Mouse (Mus musculus): Measurements from ENCODE around the gene Cfdp1.
"Not testable (repeated sequence)": the region's sequence is repeated elsewhere in the genome, so short reads cannot be mapped to it uniquely, and the experiment has no call there.

Gene Cfdp1

DNA sequence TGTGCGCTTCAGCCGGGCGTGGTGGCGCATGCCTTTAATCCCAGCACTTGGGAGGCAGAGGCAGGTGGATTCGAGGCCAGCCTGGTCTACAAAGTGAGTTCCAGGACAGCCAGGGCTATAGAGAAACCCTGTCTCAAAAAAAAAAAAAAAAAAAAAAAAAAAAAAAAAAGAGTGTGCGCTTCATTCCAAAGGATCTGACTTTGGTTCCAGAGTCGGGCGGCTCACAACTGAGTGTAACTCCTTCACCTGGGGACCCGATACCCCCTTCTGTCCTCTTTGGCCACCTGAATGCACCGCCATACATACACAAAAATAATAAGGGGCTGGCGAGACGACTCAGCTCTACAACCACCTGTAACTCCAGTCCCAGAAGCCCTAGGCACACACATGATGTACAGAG, 872 bp downstream of the Cfdp1 start:
- DNase-seq = not testable (repeated sequence)

DNA sequence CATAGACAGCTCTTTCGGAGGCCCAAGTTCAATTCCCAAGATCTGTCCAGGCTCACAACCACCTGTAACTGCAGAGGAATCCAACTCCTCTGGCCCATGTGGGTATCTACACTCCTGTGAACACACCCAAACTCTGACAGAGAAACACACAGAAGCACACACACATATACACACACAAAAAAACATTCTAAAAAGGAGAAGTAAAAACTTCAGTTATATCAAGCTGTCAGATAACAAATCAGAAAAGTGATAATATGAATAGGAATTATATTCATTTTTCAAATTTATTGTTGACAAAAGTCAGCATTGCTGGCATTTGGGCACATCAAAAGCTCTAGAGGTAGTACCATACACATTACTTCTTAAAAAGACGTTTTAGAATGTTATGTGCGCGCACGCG, 7.3 kb downstream of the Cfdp1 start:
- DNase-seq = no peak

DNA sequence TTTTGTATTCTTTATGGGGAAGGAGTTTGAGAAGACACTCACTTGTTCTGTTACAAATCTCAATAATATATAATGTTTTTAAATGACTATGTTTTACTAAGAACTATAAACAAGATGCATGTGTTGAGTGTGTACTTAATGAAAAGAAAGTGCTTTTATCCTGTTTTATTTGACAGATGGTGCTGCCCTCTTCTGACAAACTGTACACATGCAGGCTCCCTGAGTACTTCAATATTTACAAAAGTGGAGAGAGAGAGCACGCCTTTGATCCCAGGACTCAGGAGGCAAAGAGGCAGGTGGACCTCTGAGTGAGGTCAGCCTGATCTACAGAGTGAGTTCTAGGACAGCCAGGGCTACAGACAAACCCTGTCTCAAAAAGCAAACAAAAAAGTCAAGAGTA, 18.6 kb downstream of the Cfdp1 start:
- peak in 1 of 2 experiments; percentile 24 for DNase-seq

DNA sequence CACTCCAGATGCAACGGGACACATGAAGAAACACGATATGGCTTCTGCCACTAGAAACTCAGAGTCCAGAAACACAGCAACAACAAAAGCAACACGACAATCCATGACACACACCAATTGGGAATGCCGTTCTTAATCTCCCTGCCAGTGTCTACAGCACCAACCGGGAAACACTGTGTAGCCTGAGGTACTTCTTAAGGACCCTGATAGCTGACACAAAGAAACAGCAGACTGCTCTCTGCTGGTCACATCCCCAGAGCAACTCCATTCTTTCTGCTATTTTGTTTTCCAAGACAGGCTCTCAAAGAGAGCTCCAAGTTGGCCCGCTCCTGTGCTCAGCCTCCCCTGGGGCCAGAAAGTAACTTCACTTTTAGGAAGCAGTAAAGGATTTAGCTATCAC, 20.1 kb downstream of the Cfdp1 start:
- DNase-seq = no peak

DNA sequence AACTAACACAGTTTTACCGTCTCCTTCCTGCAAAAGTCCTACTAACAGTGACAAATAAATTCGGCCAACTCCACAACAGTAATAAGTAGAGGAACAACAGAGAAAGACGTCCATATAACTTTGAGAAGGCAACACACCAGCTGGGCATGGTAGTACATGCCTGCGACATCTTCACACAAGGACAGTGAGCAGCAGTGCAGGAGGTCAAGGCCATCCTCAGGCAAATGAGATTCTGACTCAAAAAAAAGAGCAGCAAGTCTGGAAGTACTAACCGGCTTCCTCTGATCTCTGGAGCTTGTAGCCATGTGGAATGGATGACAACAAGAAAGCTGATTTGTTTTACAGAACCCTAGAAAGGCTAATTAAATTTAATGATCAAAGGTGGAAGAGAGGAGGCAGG, 21.1 kb downstream of the Cfdp1 start:
- no peak for DNase-seq

DNA sequence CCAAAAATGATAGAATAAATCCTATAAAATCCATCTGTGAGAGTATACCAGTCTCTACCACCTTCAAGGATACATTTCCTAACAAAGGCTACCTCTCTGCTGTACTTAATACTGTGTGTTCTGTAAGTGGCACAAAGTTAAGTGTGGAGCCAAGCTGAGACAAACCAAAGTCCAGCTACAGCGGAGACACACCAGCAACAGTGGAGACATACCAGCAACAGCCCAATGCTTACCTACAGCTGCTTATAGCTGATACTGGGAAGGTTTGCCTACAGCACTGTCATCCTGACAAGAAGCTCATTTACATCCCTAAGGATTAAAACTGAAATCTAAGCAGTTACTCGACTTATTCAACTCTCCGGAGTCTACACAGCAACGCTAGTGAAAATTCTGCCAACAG, 22.1 kb downstream of the Cfdp1 start:
- no peak for DNase-seq

DNA sequence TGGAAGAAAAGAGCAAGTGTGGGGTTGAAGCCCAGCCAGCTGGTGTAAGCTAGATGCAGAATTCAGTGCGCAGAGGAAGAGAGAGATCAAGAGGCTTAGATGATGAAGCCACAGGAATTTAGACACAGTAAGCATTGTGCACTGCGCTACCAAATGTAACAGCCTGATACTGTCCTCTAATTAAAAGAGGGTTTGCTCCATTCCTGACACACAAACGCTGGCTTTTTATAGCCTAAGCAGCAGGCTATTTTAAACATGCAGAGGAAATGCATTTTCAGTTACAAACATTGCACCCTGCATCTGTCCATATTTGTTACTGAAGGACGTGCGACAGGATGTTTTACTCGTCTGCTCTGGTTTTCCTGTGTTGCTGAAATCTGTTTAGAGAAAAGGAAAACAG, 25.5 kb downstream of the Cfdp1 start:
- peak in 1 of 2 experiments; percentile 22 for DNase-seq

DNA sequence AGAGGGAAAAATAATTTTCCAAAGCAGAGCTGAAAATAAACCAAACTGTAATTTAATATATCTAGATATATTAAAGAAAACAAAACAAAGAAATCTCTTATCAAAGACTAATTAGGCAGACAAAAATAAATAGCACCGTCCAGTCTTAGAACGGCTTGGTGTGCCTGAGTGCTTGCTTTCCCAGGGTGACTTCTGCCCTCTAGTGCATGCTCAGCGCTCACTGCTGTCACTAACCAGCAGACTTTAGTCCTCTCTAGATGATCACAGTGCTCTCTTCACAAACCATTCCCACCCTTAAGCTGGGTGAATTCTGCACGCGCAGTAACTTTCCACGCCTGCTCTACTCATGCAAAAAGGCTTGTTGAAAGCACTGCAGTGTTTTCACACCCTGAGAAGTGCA, 28.9 kb downstream of the Cfdp1 start:
- DNase-seq = peak; percentile 47 to 49

DNA sequence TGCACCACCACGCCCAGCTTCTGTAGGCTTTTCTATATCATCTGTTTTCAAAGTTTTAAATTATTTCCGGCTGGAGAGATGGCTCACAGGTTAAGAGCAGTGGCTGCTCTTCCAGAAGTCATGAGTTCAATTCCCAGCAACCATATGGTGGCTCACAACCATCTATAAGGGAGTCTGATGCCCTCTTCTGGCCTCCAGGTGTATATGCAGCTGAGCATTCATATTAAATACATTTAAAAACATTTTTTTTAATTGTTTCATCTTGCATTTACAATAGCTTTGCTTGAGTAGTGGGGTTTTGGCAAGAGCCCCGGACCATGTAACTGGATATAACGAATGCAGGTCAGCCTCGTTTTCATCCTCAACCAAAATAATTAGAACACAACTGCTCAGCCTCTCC, 29.8 kb downstream of the Cfdp1 start:
- no peak for DNase-seq

DNA sequence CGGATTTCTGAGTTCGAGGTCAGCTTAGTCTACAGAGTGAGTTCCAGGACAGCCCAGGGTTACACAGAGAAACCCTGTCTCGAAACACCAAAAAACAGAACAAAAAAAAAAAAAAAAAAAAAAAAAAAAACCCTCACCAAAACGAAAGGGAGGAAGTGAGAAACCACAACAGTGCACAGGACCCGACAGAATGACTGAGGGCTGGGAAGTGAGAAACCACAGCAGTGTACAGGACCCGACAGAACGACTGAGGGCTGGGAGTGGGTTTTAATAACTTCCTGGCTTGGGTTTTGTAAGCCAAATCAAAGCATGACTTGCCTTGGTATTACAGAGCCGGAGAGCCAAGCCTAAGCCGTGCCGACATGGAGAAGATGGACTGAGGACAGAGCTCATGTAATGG, 32.9 kb downstream of the Cfdp1 start:
- peak; percentile 41 to 54 for DNase-seq

DNA sequence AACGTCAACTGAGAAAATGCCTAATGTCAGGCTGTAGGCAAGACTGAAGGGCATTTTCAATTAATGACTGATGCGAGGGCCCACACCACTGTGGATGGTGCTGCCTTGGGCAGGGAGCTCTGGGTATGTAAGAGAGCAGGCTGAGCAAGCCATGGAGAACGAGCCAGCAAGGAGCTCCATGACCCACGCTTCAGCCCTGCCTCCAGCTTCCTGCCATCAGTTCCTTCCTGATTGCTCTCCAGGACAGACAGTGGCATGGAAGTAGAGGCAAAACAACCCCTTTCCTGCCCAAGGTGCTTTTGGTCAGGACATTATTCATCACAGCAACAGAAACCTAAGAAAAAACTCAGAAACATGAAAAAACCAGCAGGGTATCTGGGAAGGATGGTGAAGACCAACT, 33.4 kb downstream of the Cfdp1 start:
- DNase-seq = peak in 1 of 2 experiments; percentile 49

DNA sequence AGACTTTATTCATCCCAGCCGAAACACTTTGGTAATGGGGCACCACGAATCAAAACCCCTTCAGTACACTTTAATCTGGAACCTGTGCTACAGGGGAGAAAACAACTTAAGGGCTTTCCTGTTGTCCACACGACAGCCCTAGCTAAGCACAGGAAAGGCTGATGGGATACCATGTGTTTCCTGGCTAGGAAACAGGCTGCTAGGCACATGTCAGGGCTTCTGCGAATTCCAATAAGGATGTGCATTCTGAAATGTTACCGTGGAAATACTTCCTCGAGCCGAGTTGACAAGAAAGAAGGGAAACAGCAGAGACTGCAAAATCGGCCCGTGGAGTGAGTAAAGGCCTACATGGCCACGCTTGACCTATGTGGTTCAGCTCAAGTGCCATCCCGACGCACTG, 34.1 kb downstream of the Cfdp1 start:
- DNase-seq = peak; percentile 19 to 31

DNA sequence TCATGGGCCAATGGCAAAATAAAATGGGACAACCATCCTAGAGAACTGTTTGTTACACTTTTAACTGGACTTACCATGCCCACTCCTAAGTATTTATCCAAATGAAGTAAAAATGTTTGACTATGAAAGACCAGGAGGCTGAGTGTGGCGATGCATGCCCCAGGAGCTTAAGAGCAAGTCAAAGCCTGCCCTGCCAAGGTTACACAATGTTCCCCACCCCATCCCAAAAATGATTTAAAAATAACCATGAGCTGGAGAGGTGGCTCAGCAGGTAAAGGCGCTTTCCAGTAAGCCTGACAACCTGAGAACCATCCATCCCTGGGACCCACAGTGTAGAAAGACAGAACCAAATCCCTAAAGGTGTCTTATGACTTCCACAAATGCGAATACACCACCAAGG, 35.5 kb downstream of the Cfdp1 start:
- DNase-seq = no peak

DNA sequence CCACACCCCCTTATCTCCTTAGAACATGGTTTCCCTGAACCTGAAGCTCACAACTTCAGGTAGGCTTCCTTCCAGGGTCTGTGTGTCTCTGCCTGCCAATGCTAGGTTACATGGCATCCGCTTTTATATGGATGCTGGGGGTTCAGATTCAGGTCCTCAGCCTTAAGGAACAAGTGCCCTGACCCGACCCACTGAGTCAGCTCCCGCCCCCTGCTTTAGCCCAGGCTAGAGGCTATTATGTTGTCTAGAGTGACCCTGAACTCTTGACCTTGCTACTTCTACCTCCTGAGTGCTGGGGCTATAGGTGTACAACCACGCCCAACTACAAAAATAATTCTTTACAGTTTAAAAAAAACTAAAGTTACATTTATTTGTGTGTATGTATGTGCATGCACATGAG, 39.0 kb downstream of the Cfdp1 start:
- DNase-seq = no peak

DNA sequence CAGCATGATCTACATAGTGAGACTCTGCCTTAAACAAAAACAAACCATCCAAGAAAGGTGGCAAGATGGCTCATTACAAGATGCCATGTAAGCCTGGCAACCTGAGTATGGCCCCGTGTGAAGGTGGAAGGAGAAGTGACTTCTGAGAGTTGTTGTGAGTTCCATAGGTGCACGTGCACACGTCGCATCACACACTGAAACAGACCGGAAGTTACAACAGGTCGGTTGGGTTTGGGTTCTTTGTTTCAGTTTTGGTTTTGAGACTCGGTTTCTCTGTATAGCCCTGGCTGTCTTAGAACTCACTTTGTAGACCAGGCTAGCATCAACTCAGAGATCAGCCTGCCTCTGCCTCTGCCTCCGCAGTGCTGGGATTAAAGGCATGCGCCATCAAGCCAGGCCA, 40.3 kb downstream of the Cfdp1 start:
- DNase-seq = no peak

DNA sequence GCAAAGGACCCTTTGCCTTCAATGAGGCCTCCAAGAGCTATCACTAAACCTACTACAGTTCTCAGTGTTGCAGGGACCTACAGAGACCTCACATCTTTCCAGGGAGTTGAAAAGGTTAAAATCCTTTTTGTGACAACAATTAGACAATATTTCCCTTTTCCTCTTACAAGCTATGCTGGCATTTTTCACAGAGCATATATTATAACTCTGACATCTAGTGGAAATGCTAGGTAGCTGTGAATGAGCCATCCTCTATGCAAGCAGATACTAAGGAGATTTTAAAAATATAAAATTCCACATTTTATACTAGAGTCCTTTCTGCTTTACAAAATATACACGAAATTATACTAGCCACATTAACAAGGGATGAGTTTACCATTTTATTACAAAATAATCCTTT, 41.3 kb downstream of the Cfdp1 start:
- no peak for DNase-seq

DNA sequence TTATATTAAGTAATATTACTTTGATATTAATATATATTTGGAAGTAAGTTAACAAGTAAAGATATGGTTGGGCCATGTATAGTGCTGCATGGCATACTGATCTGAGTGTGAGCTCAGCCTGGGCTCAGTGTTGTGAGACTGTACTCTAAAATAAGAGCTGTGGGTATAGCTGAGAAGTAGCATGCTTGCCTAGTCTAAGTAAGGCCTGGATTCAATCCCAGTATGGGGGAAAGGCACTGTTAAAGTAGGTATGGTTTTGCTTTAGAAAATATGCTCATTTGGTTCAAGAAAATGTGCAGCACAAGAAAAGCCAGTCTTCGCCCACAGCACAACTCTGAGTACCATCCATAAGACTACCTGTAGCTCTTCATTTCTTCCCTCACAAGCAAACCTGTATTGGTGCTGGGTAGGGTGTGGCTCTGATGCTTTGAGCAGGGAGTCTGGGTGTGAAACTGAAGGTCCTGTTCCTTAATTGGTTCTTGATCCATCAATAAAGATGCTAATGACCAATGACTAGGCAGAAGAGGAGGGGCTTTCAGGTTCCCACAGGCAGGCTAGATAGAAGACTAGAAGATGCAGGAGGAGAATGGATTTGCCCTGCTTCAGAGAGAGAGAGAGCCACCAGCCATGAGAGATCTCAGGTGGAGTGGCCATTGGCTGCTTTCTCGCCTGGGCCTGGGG, 43.3 kb downstream of the Cfdp1 start:
- no peak for DNase-seq

DNA sequence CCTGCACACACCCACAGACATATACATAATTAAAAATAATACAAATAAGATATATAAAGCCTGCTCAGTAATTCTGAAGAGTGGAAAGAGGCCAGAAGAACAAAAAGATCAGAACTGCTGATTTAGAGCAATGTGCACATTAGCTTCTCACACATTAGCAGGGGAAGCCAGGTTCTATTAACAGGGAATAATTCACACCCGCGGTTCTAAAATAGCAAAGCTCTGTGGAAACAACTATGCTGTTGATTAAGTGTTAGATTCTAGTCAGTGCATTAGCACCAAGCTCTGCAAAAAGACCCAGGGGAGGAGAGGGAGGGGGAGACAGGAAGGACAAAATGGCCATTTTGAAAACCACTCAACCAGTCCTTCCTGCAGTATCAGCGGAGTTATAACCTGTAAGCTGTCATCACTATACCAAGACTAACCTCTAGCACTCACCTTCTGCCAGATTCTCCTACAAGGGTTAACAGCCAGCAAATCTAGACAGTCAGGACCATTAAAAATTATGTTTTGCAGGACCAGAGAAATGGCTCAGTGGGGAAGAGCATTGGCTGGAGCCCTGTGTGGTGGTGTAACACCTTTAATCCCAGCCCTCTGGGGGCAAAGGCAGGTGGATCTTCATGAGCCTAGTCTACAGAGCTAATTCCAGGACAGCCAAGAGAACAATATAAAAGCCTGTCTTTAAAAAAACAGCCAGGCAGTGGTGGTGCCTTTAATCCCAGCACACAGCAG, 45.0 kb downstream of the Cfdp1 start:
- DNase-seq = no peak

DNA sequence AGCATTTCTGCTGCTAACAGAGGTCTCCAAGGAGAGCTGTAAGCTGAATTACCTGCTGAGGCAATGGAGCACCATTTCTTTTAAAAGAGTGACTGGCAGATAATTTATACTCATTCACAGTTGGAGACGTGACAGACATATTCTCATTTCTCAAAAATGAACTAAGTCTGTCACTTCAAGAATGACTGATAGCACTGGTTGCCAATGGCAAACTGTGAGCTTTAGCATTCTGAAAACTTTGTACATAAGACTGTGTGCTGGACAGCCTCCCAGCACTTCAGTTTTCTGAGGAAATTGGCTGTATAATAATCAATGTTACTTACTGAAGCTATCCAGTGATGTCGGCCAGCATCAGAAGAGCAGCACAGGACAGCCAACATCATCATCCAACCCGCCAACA, 46.1 kb downstream of the Cfdp1 start:
- no peak for DNase-seq

DNA sequence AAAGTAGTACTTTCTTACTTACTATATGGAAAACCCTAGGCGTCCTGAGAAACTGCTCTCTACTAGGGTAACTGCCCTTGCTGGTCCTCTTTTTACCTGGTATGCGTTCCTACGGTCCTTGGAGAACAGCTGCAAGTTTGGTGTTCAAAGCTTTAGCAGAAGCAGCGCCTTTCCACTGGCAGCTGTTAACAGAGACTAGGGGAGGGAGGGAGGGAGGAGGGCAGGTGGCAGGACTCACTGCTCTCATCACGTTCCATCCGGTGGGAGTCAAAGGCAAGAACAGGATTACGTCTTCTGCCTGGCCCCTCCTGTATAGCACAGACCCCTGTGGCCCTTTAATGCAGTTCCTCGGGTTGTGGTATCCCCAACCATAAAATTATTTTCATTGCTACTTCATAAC, 50.7 kb downstream of the Cfdp1 start:
- DNase-seq = no peak

DNA sequence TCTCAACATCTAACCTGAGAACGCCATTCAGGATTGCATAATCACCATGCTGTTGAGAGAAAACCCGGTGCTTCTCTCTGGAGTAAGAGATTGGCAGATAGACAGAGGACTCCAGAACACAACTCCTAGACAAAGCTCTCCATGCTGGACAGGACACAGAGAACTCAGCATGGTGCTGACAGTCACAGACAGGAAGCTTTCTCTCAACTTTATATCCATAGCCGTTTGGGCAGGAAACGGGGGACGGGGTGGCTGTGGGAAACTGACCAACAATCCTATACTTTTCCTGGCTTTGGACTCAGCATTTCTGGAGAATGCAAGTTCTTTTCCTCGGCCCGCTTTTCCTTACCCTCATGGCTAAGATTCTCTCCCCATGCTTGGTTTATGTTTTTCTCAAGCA, 51.8 kb downstream of the Cfdp1 start:
- peak in 1 of 2 experiments; percentile 43 for DNase-seq

DNA sequence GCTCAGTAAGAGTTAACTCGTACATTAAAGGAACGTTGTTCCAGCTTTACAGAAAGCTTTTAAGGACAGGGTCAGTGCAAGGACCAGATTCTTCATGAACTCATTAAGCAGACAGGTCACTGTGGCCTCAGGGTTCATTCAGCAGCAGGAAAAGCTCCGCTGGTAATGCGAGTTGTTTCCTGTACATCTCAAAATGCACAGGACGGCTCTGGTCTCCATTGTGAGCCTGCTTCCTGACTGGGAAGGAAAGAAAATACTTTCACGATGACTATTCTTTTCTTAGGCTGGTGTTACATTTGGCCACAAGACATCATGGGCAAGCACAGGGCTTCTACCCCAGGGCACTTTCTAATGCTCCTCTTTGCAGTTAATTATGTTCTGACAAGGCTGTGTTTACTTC, 52.6 kb downstream of the Cfdp1 start:
- peak in 1 of 2 experiments; percentile 32 for DNase-seq

DNA sequence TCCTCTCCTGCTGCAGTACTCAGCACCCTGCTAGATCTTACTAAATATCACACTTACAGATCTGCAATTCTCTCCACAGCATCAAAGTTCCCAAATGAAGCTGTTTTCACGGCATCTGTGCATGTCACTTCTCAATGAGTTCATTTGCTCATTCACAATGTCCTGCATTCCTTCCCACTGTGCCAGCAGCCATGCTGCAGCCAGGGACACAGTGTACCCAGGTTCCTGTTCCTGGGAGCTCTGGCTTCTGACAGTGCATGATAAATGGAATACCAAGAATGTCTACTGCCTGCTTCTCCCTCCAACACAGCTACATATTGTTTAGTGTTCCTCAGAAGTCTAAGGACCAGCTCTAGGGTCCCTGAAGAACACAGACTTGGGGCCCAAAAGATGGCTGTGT, 57.6 kb downstream of the Cfdp1 start:
- no peak for DNase-seq

DNA sequence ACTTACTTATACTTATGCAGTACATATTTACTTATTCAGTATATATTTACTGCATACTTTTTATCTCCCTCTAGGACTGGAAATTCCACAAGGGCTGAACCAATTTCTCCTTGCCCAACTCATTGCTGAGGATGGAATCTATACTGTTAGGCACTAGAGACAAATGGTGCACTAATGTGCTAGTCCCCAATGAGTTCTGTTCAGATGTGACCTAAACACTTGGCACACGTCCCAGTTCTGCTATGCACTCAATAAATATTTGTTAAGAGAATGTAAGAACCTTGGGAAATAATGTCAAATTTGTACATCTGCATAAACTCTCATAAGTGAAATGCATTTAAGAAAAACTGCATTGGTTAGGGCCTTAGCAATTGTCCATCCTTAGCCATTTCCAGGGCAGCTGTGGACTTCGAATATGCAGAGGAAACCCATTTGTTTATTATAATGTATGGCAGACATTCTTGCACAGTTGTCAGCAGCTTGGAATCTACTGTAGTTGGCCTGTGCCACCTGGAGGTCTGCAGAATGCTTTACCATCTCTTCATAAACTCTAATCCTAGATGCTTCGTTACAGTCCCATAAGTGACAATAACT, 60.7 kb downstream of the Cfdp1 start:
- no peak for DNase-seq

Measured in lung, postnatal 4 days (tissue).